Comparison of ENCODE assay signal across 8 mouse cellular contexts in genomic region chrX:166351790-166352189, GRCm38 (mm10).
DNase-seq lines count a peak whose midpoint lies in the region; ATAC-seq lines count a peak whose summit lies in the region.

No protein-coding gene starts in this region.

- no peaks in the 10 kb centered on the region for H3K9me3 ChIP-seq in liver, embryonic 12.5 days (replicated peaks)
- H3K9me3 ChIP-seq in neural tube, embryonic 14.5 days (ENCODE audit: control insufficient read depth, low read length) = no peaks in the 10 kb centered on the region

- H3K4me3 ChIP-seq in liver, embryonic 12.5 days = no peak overlapping the region
- no peak overlapping the region for H3K4me3 ChIP-seq in neural tube, embryonic 14.5 days (ENCODE audit: low read depth, low read length)

- H3K27me3 ChIP-seq in liver, embryonic 12.5 days (replicated peaks) = no peaks in the 10 kb centered on the region
- H3K27me3 ChIP-seq in neural tube, embryonic 14.5 days (ENCODE audit: control insufficient read depth, insufficient read depth, low read length) = no peaks in the 10 kb centered on the region

- H3K36me3 ChIP-seq in liver, embryonic 12.5 days = no peaks in the 10 kb centered on the region
- H3K36me3 ChIP-seq in neural tube, embryonic 14.5 days (ENCODE audit: control insufficient read depth, insufficient read depth, low read length) = no peaks in the 10 kb centered on the region

- H3K4me2 ChIP-seq in liver, embryonic 12.5 days = no peak overlapping the region
- H3K4me2 ChIP-seq in neural tube, embryonic 14.5 days (ENCODE audit: low read depth, low read length) = no peak overlapping the region

- no peak overlapping the region for H3K9ac ChIP-seq in liver, embryonic 12.5 days
- H3K9ac ChIP-seq in neural tube, embryonic 14.5 days (replicated peaks; ENCODE audit: low read depth, low read length) = no peak overlapping the region

- ATAC-seq in liver, embryonic 12.5 days = 0 out of 2 replicates have a peak, but pooled peaks have one; percentile 49
- ATAC-seq in neural tube, embryonic 14.5 days (ENCODE audit: low read depth) = peak; percentile 74; the same call in 1 of the 2 replicates

- peak; percentile 74 to 75 for DNase-seq in B cell, adult 2 months
- peak; percentile 60 for DNase-seq in ZHBTc4 (ENCODE audit: low read depth, low spot score)
- DNase-seq in cerebellum, postnatal 4 days (ENCODE audit: low spot score in 2 of 2) = peak; percentile 34 to 60
- peak; percentile 13 to 29 for DNase-seq in gastrocnemius, postnatal 36 days
- DNase-seq in kidney, postnatal 14 days = peak; percentile 67
- DNase-seq in thymus, postnatal 0 days (ENCODE audit: low spot score) = peak; percentile 56

- intact Hi-C loops in gastrocnemius, postnatal 36 days (cut with DNase I) = loop anchor here (2.0 to 10.0 kb wide), 2 partner anchors 185 to 303 kb away; no protein-coding TSS in a partner anchor

- no peaks in the 10 kb centered on the region for H3K4me1 ChIP-seq in liver, embryonic 12.5 days
- H3K4me1 ChIP-seq in neural tube, embryonic 14.5 days (ENCODE audit: control insufficient read depth, insufficient read depth, low read length) = no peaks in the 10 kb centered on the region

- H3K27ac ChIP-seq in liver, embryonic 12.5 days = no peak overlapping the region
- H3K27ac ChIP-seq in neural tube, embryonic 14.5 days (ENCODE audit: low read depth, low read length) = no peak overlapping the region

- 18% methylated on average over 6 of the region's 6 CpGs for WGBS in liver, embryonic 12.5 days (ENCODE audit: insufficient replicate concordance)
- 26% methylated on average over 6 of the region's 6 CpGs for WGBS in neural tube, embryonic 14.5 days

Comparison
In these comparisons a context has a peak if more than half of its experiments do, and no peak if none do; other contexts are left out.
1. DNase-seq: peak in every context shown above with its lines; median percentile 74 in B cell, adult 2 months; 67 in kidney, postnatal 14 days; 60 in ZHBTc4; 56 in thymus, postnatal 0 days; 47 in cerebellum, postnatal 4 days; 21 in gastrocnemius, postnatal 36 days.